Mouse (Mus musculus) lung, postnatal 4 days (tissue): ENCODE results near the gene Mup14.
"Not testable (repeated sequence)": the region's sequence is repeated elsewhere in the genome, so short reads cannot be mapped to it uniquely, and the experiment has no call there.

Experiments used
- DNase-seq, 2 experiments: peaks; one replicate each; pipeline ENCODE4 v3.0.0; 2021

Gene Mup14

DNA sequence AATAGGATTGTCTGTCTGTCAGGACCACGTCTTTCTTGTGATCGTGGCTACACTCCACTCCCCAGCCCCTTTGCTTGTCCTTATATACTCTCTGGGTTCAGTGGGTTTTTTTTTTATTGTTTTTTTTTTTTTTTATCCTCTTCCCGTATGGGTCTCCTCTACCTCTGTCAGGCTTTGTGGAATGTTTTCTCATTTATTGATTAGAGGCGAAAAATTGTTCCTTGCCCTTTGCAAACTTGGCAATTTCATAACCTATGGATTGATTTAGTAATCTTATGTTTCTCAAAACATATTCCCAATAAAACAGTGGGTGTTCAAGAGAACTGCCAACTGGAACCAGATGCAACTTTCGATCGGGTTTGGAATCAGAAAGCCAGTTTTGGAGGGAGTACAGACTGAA lies at the start of gene Mup14:
Gene Mup14 (minus strand): TSS at position 101 of the 400 bp plus-strand sequence.
- not testable (repeated sequence) for DNase-seq

DNA sequence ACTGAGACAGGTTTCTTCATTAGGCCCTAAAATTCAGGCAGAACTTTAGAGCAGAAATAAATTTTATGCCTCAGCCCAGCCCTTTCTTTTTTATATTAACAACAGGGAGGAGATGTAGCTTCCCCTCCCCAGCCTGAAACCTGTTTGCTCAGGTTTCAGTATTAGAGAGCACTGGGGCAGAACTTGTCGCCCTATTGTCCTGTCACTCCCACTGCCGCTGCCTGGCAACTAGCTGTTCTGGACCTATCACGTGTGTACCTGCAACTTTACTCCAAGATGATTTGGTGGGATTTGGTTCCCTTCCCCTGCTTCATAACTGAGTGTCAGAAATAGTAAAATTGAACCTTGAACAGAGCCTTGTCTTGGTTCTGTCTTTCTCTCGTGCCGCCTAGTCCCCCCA lies 34.3 kb upstream of the Mup14 start:
- DNase-seq, result not testable (repeated sequence)
